Mouse (Mus musculus): Measurements from ENCODE around the gene Ttc30b. TPM values are rescaled to one million over a fixed set of nuclear protein-coding genes. Genes with fewer than 3 reads are reported as not detected.
"Not testable (repeated sequence)": the region's sequence is repeated elsewhere in the genome, so short reads cannot be mapped to it uniquely, and the experiment has no call there.

Gene Ttc30b
- polyA plus RNA-seq, 1 experiment from 2014 or later, result 1.6 TPM

DNA sequence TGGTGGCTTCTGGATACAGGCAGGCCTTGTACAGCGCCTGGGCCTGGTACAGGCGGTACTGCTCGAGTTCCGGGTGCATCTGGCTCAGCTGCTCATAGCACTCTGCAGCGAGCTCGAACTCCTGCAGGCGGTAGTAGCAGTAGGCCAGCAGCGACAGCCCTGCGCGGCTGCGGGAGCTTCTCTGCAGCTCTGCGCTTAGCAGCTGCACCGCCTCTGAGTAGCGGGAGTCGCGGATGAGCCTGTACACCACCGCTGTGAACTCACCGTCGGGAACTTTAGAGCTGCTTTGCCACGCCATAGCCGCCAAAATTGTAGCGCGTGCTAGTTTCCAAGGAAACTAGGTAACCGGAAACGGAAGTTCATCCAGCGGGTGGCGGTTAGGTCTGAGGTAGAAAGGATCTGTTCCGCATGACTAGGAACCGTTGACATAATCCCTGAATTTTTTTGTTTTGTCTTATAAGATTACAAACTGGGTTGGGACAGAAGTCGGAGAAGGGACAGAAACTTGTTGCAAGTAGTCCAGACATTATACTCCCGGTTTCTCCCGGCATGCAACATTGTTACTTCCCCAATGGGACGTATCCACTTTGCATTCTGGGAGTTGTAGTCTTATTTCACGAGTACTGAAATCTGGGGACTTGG, 43.2 kb upstream of the Ttc30b start, which contains the start of gene Ttc30a1:
Ttc30a1 (minus strand) TSS at position 528 of the 642 bp plus-strand sequence.
- H3K4me2 ChIP-seq (ENCODE audit: low read depth, low read length), result peak within 1 kb of the TSS; percentile 70
- DNase-seq, result peak; percentile 78
- peak; percentile 73; the same call in 1 of the 2 replicates for TF ChIP-seq EP300 (IDR thresholded peaks at IDR 0.05; ENCODE audit: low read depth)
- H3K4me3 ChIP-seq (ENCODE audit: low read depth, low read length), result peak within 1 kb of the TSS; percentile 61
- H3K9me3 ChIP-seq (ENCODE audit: low read length); H3K27me3 ChIP-seq (ENCODE audit: insufficient read depth, low read length); H3K4me1 ChIP-seq (ENCODE audit: insufficient read depth); H3K36me3 ChIP-seq (replicated peaks; ENCODE audit: insufficient read depth, low read length): not testable (repeated sequence)
- WGBS (ENCODE audit: insufficient replicate concordance), result 4% methylated on average over 25 of the region's 34 CpGs
- H3K9ac ChIP-seq (replicated peaks), result peak within 1 kb of the TSS; percentile 57
- peak; percentile 82 for ATAC-seq
- H3K27ac ChIP-seq (ENCODE audit: low read depth), result peak within 1 kb of the TSS; percentile 44; the same call in 1 of the 2 replicates

DNA sequence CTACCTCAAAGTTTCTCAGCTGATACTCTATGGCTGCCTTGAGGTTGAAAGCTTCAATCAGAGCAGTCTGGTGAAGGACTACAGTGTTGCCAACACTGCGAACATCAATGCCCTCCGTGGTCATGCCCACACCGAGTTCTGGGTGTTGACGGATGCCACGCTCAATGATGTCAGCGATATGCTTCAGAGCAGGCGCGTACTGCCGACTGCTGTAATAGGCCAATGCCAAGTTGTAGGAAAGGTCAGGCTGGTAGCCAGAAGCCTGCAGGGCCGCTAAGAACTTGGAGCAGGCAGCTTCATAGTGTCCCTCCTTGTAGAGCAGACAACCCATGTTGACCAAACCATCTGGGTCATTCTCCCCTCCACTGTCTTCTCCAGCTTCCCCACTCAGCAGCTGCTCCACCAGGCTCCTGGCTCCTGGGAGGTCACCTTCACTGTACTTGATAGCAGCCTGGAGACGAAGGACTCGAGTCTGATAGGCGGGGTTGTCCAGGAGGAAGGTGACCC, 42.6 kb upstream of the Ttc30b start:
- Histone ChIP-seq H3K4me2 (ENCODE audit: low read depth, low read length) (peak overlapping the region; percentile 70), H3K4me3 (ENCODE audit: low read depth, low read length) (peak overlapping the region; percentile 61; the same call in 1 of the 2 replicates)
- not testable (repeated sequence) for H3K9me3 ChIP-seq (ENCODE audit: low read length); H3K36me3 ChIP-seq (replicated peaks; ENCODE audit: insufficient read depth, low read length); DNase-seq; ATAC-seq; H3K4me1 ChIP-seq (ENCODE audit: insufficient read depth); H3K9ac ChIP-seq (replicated peaks); H3K27ac ChIP-seq (ENCODE audit: low read depth); H3K27me3 ChIP-seq (ENCODE audit: insufficient read depth, low read length)
- WGBS (ENCODE audit: insufficient replicate concordance), result 87% methylated on average over 12 of the region's 13 CpGs

DNA sequence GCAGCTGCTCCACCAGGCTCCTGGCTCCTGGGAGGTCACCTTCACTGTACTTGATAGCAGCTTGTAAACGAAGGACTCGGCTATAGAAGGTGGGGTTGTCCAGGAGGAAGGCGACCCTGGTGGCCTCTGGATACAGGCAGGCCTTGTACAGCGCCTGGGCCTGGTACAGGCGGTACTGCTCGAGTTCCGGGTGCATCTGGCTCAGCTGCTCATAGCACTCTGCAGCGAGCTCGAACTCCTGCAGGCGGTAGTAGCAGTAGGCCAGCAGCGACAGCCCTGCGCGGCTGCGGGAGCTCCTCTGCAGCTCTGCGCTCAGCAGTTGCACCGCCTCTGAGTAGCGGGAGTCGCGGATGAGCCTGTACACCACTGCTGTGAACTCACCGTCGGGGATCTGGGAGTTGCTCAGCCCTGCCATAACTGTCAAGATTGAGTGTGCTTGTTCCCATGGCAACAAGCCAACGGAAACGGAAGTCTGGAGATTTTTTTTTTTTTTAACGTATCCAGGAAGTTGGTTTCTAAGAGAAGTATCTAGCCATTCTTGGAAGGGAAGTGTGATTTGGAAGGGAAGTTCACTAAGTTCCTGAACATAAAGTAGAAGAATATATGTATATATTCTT, 39.5 kb upstream of the Ttc30b start, which contains the start of gene Ttc30a2:
Ttc30a2 (minus strand) TSS at position 419 of the 617 bp plus-strand sequence.
- not testable (repeated sequence) for H3K4me1 ChIP-seq (ENCODE audit: insufficient read depth); H3K4me2 ChIP-seq (ENCODE audit: low read depth, low read length); H3K9ac ChIP-seq (replicated peaks); H3K9me3 ChIP-seq (ENCODE audit: low read length); H3K27ac ChIP-seq (ENCODE audit: low read depth); H3K27me3 ChIP-seq (ENCODE audit: insufficient read depth, low read length); H3K36me3 ChIP-seq (replicated peaks; ENCODE audit: insufficient read depth, low read length); H3K4me3 ChIP-seq (ENCODE audit: low read depth, low read length)
- peak; percentile 42 for ATAC-seq
- DNase-seq, result peak; percentile 43
- peak; percentile 78 for TF ChIP-seq EP300 (IDR thresholded peaks at IDR 0.05; ENCODE audit: low read depth)
- 32% methylated on average over 17 of the region's 24 CpGs for WGBS (ENCODE audit: insufficient replicate concordance)

DNA sequence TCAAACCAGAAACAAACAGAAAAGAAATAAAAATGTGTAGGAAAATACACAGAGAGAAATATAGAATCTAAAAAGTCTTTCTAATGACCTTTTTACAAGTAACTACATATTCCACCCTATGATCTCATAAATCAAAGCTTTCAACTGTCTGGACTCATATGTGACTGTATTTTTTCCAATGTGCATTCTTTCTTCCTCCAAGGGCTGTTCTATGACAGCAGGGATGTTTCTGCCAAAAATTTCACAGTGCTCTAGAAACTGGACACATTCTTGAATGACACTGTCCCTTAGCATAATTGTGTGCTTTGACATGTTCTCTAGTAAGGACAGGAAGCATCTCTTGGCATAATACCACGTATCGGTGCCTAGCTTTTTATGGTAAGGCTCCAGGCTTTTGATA, 37.7 kb upstream of the Ttc30b start:
- not testable (repeated sequence) for DNase-seq; H3K4me3 ChIP-seq (ENCODE audit: low read depth, low read length); H3K27ac ChIP-seq (ENCODE audit: low read depth); H3K9ac ChIP-seq (replicated peaks); H3K4me1 ChIP-seq (ENCODE audit: insufficient read depth); H3K36me3 ChIP-seq (replicated peaks; ENCODE audit: insufficient read depth, low read length); H3K4me2 ChIP-seq (ENCODE audit: low read depth, low read length); H3K27me3 ChIP-seq (ENCODE audit: insufficient read depth, low read length); ATAC-seq; H3K9me3 ChIP-seq (ENCODE audit: low read length)
- 79% methylated on average over 2 of the region's 2 CpGs for WGBS (ENCODE audit: insufficient replicate concordance)

DNA sequence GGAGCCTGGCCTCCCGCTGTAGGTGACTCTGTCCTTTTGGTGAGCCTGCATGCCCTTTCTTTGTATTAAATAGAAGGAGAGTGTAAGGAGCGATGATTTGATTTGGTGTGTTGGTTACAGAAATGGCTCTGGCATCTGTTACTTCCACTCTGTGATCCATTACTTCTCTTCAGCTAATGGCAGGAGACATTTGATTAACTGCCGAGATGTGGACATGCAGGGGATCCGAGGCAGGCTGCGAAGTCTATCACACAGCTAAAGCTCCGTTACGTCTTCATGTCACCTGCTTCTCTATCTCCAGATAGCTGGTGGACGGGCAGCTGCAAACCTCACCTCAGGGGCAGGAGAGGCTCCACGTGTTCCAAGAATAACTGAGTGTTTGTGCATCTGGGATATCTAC, 35.7 kb upstream of the Ttc30b start:
- Histone ChIP-seq H3K9me3 (ENCODE audit: low read length) (no peaks in the 10 kb centered on the region), H3K36me3 (replicated peaks; ENCODE audit: insufficient read depth, low read length) (no peaks in the 10 kb centered on the region), H3K4me3 (ENCODE audit: low read depth, low read length) (no peak overlapping the region), H3K27ac (ENCODE audit: low read depth) (no peak overlapping the region), H3K9ac (replicated peaks) (no peak overlapping the region), H3K4me1 (ENCODE audit: insufficient read depth) (no peaks in the 10 kb centered on the region), H3K4me2 (ENCODE audit: low read depth, low read length) (no peak overlapping the region), H3K27me3 (ENCODE audit: insufficient read depth, low read length) (no peaks in the 10 kb centered on the region)
- TF ChIP-seq EP300 (IDR thresholded peaks at IDR 0.05; ENCODE audit: low read depth) (no peak), CTCF (IDR thresholded peaks at IDR 0.05; ENCODE audit: low read depth) (no peak)
- no peak for ATAC-seq
- no peak for DNase-seq
- 73% methylated on average over 9 of the region's 9 CpGs for WGBS (ENCODE audit: insufficient replicate concordance)

DNA sequence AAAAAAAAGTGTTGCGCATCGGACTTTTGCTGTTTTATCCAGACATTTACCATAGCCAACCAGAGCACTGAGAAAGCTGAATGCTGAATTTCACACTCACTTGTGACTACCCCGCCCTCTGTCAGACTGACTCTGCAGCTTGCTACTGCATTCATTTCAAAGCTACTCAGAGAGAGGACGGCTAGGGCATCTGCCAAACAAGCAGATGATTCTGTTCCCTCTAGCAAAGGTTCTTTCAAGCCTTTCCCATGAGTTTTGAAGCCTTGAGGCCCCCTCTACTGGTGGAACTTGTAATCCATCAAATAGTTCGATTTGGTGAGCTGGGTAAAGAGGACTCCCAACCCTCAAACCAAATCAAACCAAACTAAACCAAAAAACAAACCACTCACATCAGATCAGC, 26.6 kb upstream of the Ttc30b start:
- H3K4me3 ChIP-seq (ENCODE audit: low read depth, low read length), result peak overlapping the region; percentile 25
- TF ChIP-seq EP300 (IDR thresholded peaks at IDR 0.05; ENCODE audit: low read depth) (no peak), CTCF (IDR thresholded peaks at IDR 0.05; ENCODE audit: low read depth) (peak; percentile 77)
- peak overlapping the region; percentile 61 for H3K4me2 ChIP-seq (ENCODE audit: low read depth, low read length)
- DNase-seq, result peak; percentile 31
- H3K9ac ChIP-seq (replicated peaks), result no peak overlapping the region
- H3K36me3 ChIP-seq (replicated peaks; ENCODE audit: insufficient read depth, low read length), result no peaks in the 10 kb centered on the region
- WGBS (ENCODE audit: insufficient replicate concordance), result 17% methylated on average over 5 of the region's 5 CpGs
- H3K27me3 ChIP-seq (ENCODE audit: insufficient read depth, low read length), result no peaks in the 10 kb centered on the region
- H3K9me3 ChIP-seq (ENCODE audit: low read length), result no peaks in the 10 kb centered on the region
- no peak overlapping the region for H3K27ac ChIP-seq (ENCODE audit: low read depth)
- ATAC-seq, result peak; percentile 53; the same call in 1 of the 2 replicates
- H3K4me1 ChIP-seq (ENCODE audit: insufficient read depth), result peaks cover 10% of the 10 kb centered on the region
